Mouse (Mus musculus) stomach, adult 2 months (tissue): ENCODE results near the gene Cenpb. TPM values are rescaled to one million over a fixed set of nuclear protein-coding genes. Genes with fewer than 3 reads are reported as not detected.

Experiments used
- polyA plus RNA-seq: library from polyadenylated mRNA; depleted of rRNA; stranded (reverse); fragments of >200 nt; gene quantifications from 2 replicates; pipeline ENCODE4 v1.2.3, GENCODE M21; 2012; rRNA removed

Gene Cenpb
- polyA plus RNA-seq, result 66.5 and 82.0 TPM in 2 replicates

GRCm38 (mm10) chr2:131179990-131180587, at the start of gene Cenpb:
Gene Cenpb (minus strand): TSS chr2:131180067.

GRCm38 (mm10) chr2:131206778-131207177, 26.9 kb upstream of the Cenpb start, which contains the start of gene Ap5s1:
Gene Ap5s1 (plus strand): TSS chr2:131207078.

DNA sequence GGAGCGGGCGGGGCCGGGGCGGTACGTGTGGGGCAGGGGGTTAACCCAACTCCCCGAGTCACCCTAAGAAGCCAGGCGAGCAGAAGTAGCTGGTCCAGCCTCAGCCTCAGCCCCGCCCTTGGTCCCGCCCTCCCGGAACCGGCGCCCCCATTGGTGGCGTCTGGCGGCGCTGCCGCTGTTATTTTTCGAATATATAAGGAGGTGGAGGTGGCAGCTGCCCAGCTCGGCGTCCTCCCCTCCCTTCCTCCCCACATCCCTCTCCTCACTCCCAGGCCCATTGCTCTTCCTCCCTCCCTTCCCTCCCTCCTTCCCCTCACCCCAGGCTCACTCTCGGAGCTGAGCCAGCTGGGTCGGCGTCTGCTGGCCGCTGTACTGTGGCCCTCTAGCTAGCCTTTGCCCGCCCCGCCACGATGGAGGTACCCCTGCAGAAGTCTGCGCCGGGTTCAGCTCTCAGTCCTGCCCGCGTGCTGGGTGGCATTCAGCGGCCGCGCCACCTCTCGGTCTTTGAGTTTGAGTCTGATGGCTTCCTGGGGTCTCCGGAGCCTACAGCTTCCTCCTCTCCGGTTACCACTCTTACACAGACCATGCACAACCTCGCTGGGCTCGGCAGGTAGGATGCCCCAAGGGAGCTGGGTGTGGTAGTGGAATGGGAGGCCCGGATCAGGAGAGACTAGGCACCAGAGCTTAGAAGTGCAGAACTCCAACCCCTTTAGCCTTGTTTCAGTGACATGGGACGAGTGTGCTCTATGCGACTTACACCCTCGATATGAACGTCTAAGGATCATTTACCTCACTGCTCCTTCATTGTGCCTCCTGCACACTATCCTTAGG, 7.1 kb upstream of the Cenpb start, which contains the start of the genes Cdc25b and Spef1:
Cdc25b (plus strand) TSS at position 179 of the 831 bp plus-strand sequence.
Spef1 (minus strand) TSS at position 512 of the 831 bp plus-strand sequence.

DNA sequence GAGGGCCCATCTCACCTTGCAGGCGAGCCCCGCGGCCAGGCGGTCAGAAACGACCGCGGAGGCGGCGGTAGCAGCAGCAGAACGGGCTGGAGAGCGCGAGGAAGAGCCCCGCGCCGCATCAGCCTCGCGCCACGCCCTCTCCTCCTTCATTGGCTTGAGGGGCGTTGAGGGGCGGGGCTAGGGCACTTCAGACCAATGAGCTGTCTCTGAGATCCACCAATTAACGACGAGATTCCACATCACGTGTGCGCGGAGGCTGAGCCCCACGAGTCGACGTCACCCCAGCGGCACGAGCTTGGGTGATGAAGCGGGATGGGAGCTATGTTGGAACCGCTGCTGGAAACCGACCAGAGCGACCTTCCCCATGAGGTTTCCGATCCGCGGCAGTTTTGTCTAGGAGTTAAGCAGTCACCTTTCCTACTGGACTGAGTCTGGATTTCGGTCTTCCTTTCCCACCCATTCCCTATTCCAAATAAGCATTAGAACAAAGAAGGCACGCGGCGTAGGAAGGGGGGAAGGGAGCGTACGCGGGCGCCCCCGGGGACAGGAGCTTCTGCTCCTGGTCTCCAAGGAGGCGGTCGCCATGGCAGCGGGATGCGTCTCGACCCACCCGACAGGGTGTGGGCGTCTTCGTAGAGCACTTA, 19.8 kb downstream of the Cenpb start, which contains the start of gene 1700037H04Rik:
1700037H04Rik (minus strand) TSS at position 144 of the 644 bp plus-strand sequence.

GRCm38 (mm10) chr2:131132930-131133547, 46.8 kb downstream of the Cenpb start, which contains the start of gene Gm11037:
Gene Gm11037 (plus strand): TSS chr2:131133497.

DNA sequence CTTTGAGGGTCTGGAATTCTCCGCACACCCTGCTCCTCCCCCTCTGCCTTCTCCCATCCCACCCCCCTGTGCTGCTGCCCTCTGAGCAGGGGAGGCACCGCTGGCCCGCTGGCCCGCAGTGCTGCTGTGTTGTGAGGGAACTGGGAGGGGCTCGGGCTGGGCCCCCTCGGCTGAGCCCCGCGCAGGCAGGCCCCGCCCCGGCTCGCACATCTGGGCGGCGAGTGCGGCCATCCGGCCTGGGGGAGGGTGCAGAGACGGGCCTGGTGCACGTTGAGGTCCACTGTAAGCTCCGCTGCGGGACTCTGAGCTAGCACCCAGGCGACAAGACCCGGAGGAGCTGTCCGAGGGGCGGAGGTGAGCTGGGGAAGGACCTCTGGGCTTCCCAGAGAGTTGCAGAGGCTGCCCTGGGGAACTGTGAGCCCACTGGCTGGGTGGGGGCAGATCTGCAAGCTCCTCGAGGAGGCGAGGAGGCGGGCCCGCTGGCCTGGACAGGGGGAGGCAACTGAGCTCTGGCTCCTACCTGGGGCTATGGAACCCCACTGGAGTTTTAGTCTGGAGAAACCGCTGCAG, 52.6 kb downstream of the Cenpb start, which contains the start of gene Hspa12b:
Hspa12b (plus strand) TSS at position 120 of the 570 bp plus-strand sequence.

Other genes with a start within 250 kb of the Cenpb start
- 30.7 and 65.3 TPM in 2 replicates for gene Gfra4, start 137.0 kb downstream of the Cenpb start, polyA plus RNA-seq
- 35.6 and 43.1 TPM in 2 replicates for gene Adam33, start 116.3 kb downstream of the Cenpb start, polyA plus RNA-seq
- gene Siglec1, start 93.3 kb downstream of the Cenpb start, polyA plus RNA-seq, result 1.8 and 2.0 TPM in 2 replicates
- 4.9 and 6.4 TPM in 2 replicates for gene Hspa12b, start 52.8 kb downstream of the Cenpb start, polyA plus RNA-seq
- gene Gm11037, start 46.6 kb downstream of the Cenpb start, polyA plus RNA-seq, result not detected in 2 replicates
- gene 1700037H04Rik, start 20.0 kb downstream of the Cenpb start, polyA plus RNA-seq, result 37.6 and 53.3 TPM in 2 replicates
- gene Cdc25b, start 6.9 kb upstream of the Cenpb start, polyA plus RNA-seq, result 18.2 and 22.2 TPM in 2 replicates
- gene Spef1, start 7.2 kb upstream of the Cenpb start, polyA plus RNA-seq, result 6.9 and 10.8 TPM in 2 replicates
- gene Ap5s1, start 27.0 kb upstream of the Cenpb start, polyA plus RNA-seq, result 25.0 and 38.9 TPM in 2 replicates
- 41.1 and 45.9 TPM in 2 replicates for gene Mavs, start 54.0 kb upstream of the Cenpb start, polyA plus RNA-seq
- gene Pank2, start 82.4 kb upstream of the Cenpb start, polyA plus RNA-seq, result 2.9 and 4.1 TPM in 2 replicates
- 0.39 and 0.81 TPM in 2 replicates for gene Rnf24, start 172.8 kb upstream of the Cenpb start, polyA plus RNA-seq